Mouse (Mus musculus) spleen, adult 2 months (tissue): ENCODE results near the gene Gse1.

Experiments
- CTCF ChIP-seq: fragments of 200-500 bp; IDR thresholded peaks from 2 replicates; pipeline ENCODE4 v1.5.1; 2011; ENCODE audit warnings: mild to moderate bottlenecking, inconsistent platforms; ENCODE audit not compliant: insufficient read depth, insufficient read length, insufficient replicate concordance; ENCODE audit errors: extremely low read depth
- POLR2A ChIP-seq: fragments of 200-500 bp; IDR thresholded peaks from 2 replicates; pipeline ENCODE4 v1.6.1; 2011; ENCODE audit warnings: low read depth, low read length, inconsistent platforms

DNA sequence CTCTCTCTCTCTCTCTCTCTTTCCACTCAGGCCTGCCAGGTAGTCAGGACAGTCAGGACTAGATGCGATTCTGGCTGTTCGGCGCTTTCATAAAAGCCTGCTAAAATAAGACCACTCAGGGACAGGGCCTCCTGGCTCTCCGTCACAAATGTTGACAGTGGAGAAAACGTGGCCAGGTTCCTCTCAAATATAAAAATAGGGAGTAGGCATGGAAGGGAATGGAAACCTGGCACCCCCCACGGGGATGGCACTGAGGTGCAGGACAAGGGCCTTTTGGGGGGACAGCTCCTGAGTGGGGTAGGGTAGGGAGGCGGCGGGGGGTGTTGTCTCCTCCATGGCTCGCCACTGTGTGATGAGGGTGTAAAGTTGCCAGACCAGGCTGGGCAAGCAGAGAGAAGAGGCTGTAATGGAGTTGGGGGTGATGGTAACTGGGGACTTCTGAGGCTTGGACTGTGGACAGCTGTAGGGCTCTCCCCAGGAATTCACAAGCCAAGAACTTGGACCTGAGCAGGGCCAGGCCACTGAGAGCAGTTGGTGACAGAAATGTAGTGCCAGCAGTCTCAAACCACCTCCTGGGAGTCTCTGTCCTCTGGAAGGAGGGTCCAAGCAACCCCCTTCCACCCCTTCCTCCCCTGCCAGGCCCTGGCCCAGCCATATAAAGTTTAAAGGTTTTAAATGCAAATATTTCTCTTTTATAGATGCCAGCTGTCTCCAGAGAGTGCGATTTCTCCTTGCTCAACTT, 303.7 kb downstream of the Gse1 start:
- TF ChIP-seq CTCF (no peak), POLR2A (no peak)
